Mouse (Mus musculus) hindbrain, embryonic 16.5 days (tissue): ENCODE measurements around the gene Cwc22. TPM values are rescaled to one million over a fixed set of nuclear protein-coding genes. Genes with fewer than 3 reads are reported as not detected.

Experiments used
- ATAC-seq: fragments of 200-750 bp; cut with Nextera tagmentation; 2 replicates; pipeline ENCODE4 v1.8.0; 2017; ENCODE audit warnings: moderate TSS enrichment, moderate library complexity
- H3K27ac ChIP-seq: fragments of 300-500 bp; sonication (generic); 2 replicates; pipeline ENCODE4 v1.5.1; 2014; ENCODE audit warnings: low read depth, mild to moderate bottlenecking, control low read depth, low read length, moderate library complexity
- H3K27me3 ChIP-seq: fragments of 300-500 bp; sonication (generic); replicated peaks from 2 replicates; pipeline ENCODE4 v1.6.1; 2014; ENCODE audit warnings: low read length; ENCODE audit not compliant: control insufficient read depth, insufficient read depth
- H3K36me3 ChIP-seq: fragments of 300-500 bp; sonication (generic); 2 replicates; pipeline ENCODE4 v1.6.1; 2014; ENCODE audit warnings: mild to moderate bottlenecking, low read length, moderate library complexity, mixed read lengths; ENCODE audit not compliant: control insufficient read depth, insufficient read depth
- H3K4me1 ChIP-seq: fragments of 300-500 bp; sonication (generic); 2 replicates; pipeline ENCODE4 v1.6.1; 2014; ENCODE audit warnings: low read depth, low read length; ENCODE audit not compliant: control insufficient read depth, insufficient read depth
- H3K4me2 ChIP-seq: fragments of 300-500 bp; sonication (generic); 2 replicates; pipeline ENCODE4 v1.6.1; 2014; ENCODE audit warnings: mild to moderate bottlenecking, low read length, control low read depth, moderate library complexity
- H3K4me3 ChIP-seq: fragments of 300-500 bp; sonication (generic); 2 replicates; pipeline ENCODE4 v1.5.1; 2014; ENCODE audit warnings: mild to moderate bottlenecking, low read length, control low read depth, moderate library complexity
- H3K9ac ChIP-seq: fragments of 300-500 bp; sonication (generic); 2 replicates; pipeline ENCODE4 v1.6.1; 2014; ENCODE audit warnings: low read depth, mild to moderate bottlenecking, control low read depth, low read length, moderate library complexity
- H3K9me3 ChIP-seq: fragments of 300-500 bp; sonication (generic); 2 replicates; pipeline ENCODE4 v1.6.1; 2014; ENCODE audit warnings: mild to moderate bottlenecking, low read length, moderate library complexity; ENCODE audit not compliant: control insufficient read depth
- WGBS: fragments of 180-500 bp; shearing (Covaris S2); extraction: QIAGEN DNeasy Blood & Tissue Kit; methylation state at CpG from one replicate; pipeline ENCODE4 v1.1.7; 2014; 5-methylcytosine and 5-hydroxymethylcytosine counted together
- polyA plus RNA-seq: library from polyadenylated mRNA; unstranded; fragments of >200 nt; fragmentation: Nextera tagmentation; extraction: Ambion mirVana; gene quantifications from 2 replicates; pipeline ENCODE4 v1.2.1, GENCODE M21; 2015

Cwc22 gene
- polyA plus RNA-seq, 1 experiment from 2014 or later = 18.7 TPM

- Histone ChIP-seq H3K4me2 (no peak overlapping the region), H3K36me3 (no peaks in the 10 kb centered on the region), H3K27me3 (no peaks in the 10 kb centered on the region), H3K4me3 (no peak overlapping the region), H3K4me1 (no peaks in the 10 kb centered on the region), H3K9ac (no peak overlapping the region), H3K9me3 (no peaks in the 10 kb centered on the region), H3K27ac (no peak overlapping the region)
- ATAC-seq = no peak
- 92% methylated on average over 3 of the region's 3 CpGs for WGBS
Measured at GRCm38 (mm10) chr2:77884491-77884890, 61.7 kb downstream of the Cwc22 start.

- Histone ChIP-seq H3K4me2 (no peak overlapping the region), H3K9ac (no peak overlapping the region), H3K27me3 (no peaks in the 10 kb centered on the region), H3K9me3 (no peaks in the 10 kb centered on the region), H3K4me1 (no peaks in the 10 kb centered on the region), H3K36me3 (no peaks in the 10 kb centered on the region), H3K4me3 (no peak overlapping the region), H3K27ac (no peak overlapping the region)
- no peak for ATAC-seq
- 93% methylated on average over 4 of the region's 4 CpGs for WGBS
Measured at GRCm38 (mm10) chr2:77882961-77883360, 63.2 kb downstream of the Cwc22 start.

GRCm38 (mm10) chr2:77881301-77882199, 64.6 kb downstream of the Cwc22 start:
- no peaks in the 10 kb centered on the region for H3K36me3 ChIP-seq
- no peak overlapping the region for H3K27ac ChIP-seq
- H3K27me3 ChIP-seq = no peaks in the 10 kb centered on the region
- no peaks in the 10 kb centered on the region for H3K4me1 ChIP-seq
- H3K9ac ChIP-seq = no peak overlapping the region
- H3K9me3 ChIP-seq = no peaks in the 10 kb centered on the region
- no peak overlapping the region for H3K4me3 ChIP-seq
- H3K4me2 ChIP-seq = no peak overlapping the region
- 87% methylated on average over 5 of the region's 5 CpGs for WGBS
- ATAC-seq = no peak

GRCm38 (mm10) chr2:77880351-77880750, 65.8 kb downstream of the Cwc22 start:
- Histone ChIP-seq H3K36me3 (no peaks in the 10 kb centered on the region), H3K4me1 (no peaks in the 10 kb centered on the region), H3K27me3 (no peaks in the 10 kb centered on the region), H3K27ac (no peak overlapping the region), H3K9ac (no peak overlapping the region), H3K4me3 (no peak overlapping the region), H3K9me3 (no peaks in the 10 kb centered on the region), H3K4me2 (no peak overlapping the region)
- ATAC-seq = no peak
- 93% methylated on average over 1 of the region's 1 CpGs for WGBS

GRCm38 (mm10) chr2:77879736-77880135, 66.4 kb downstream of the Cwc22 start:
- Histone ChIP-seq H3K27me3 (no peaks in the 10 kb centered on the region), H3K27ac (no peak overlapping the region), H3K36me3 (no peaks in the 10 kb centered on the region), H3K4me3 (no peak overlapping the region), H3K9me3 (no peaks in the 10 kb centered on the region), H3K4me1 (no peaks in the 10 kb centered on the region), H3K9ac (no peak overlapping the region), H3K4me2 (no peak overlapping the region)
- 68% methylated on average over 5 of the region's 5 CpGs for WGBS
- ATAC-seq = no peak

- WGBS = 85% methylated on average over 10 of the region's 10 CpGs
- no peak for ATAC-seq
- H3K4me2 ChIP-seq = no peak overlapping the region
- H3K36me3 ChIP-seq = no peaks in the 10 kb centered on the region
- no peak overlapping the region for H3K27ac ChIP-seq
- H3K4me3 ChIP-seq = no peak overlapping the region
- no peaks in the 10 kb centered on the region for H3K9me3 ChIP-seq
- H3K9ac ChIP-seq = no peak overlapping the region
- H3K4me1 ChIP-seq = no peaks in the 10 kb centered on the region
- no peaks in the 10 kb centered on the region for H3K27me3 ChIP-seq
Measured at GRCm38 (mm10) chr2:77877156-77877855, 68.9 kb downstream of the Cwc22 start.

- Histone ChIP-seq H3K4me1 (no peaks in the 10 kb centered on the region), H3K27ac (no peak overlapping the region), H3K4me3 (no peak overlapping the region), H3K27me3 (no peaks in the 10 kb centered on the region), H3K9me3 (no peaks in the 10 kb centered on the region), H3K9ac (no peak overlapping the region), H3K36me3 (no peaks in the 10 kb centered on the region), H3K4me2 (no peak overlapping the region)
- no peak for ATAC-seq
- WGBS = 88% methylated on average over 6 of the region's 6 CpGs
Measured at GRCm38 (mm10) chr2:77876331-77876730, 69.8 kb downstream of the Cwc22 start.

- Histone ChIP-seq H3K27ac (no peak overlapping the region), H3K9ac (no peak overlapping the region), H3K4me2 (no peak overlapping the region), H3K36me3 (no peaks in the 10 kb centered on the region), H3K4me3 (no peak overlapping the region), H3K9me3 (no peaks in the 10 kb centered on the region), H3K27me3 (no peaks in the 10 kb centered on the region), H3K4me1 (no peaks in the 10 kb centered on the region)
- no peak for ATAC-seq
- WGBS = 96% methylated on average over 4 of the region's 4 CpGs
Measured at GRCm38 (mm10) chr2:77875516-77875915, 70.7 kb downstream of the Cwc22 start.

GRCm38 (mm10) chr2:77874678-77875077, 71.5 kb downstream of the Cwc22 start:
- H3K27ac ChIP-seq = no peak overlapping the region
- H3K36me3 ChIP-seq = no peaks in the 10 kb centered on the region
- H3K4me3 ChIP-seq = no peak overlapping the region
- no peak overlapping the region for H3K9ac ChIP-seq
- WGBS = 83% methylated on average over 3 of the region's 3 CpGs
- ATAC-seq = no peak
- no peaks in the 10 kb centered on the region for H3K27me3 ChIP-seq
- H3K4me2 ChIP-seq = no peak overlapping the region
- no peaks in the 10 kb centered on the region for H3K4me1 ChIP-seq
- no peaks in the 10 kb centered on the region for H3K9me3 ChIP-seq
